Mouse (Mus musculus) adrenal gland (tissue): Measurements from ENCODE around the gene Rlbp1.

Experiments
- intact Hi-C: fragments of 180-260 bp; cut with DNase I; formaldehyde crosslinking; loops from one replicate; pipeline ENCODE4 v1.15.1; 2025

Gene Rlbp1

GRCm38 (mm10) chr7:79333419-79333818, 53.4 kb downstream of the Rlbp1 start:
- intact Hi-C loops, result no loop called here

- intact Hi-C loops, result no loop called here
Measured at GRCm38 (mm10) chr7:79331197-79331596, 55.7 kb downstream of the Rlbp1 start.

GRCm38 (mm10) chr7:79328769-79329168, 58.1 kb downstream of the Rlbp1 start:
- intact Hi-C loops, result no loop called here
